Mouse (Mus musculus) midbrain, embryonic 13.5 days (tissue): ENCODE measurements around the gene Nhs. TPM values are rescaled to one million over a fixed set of nuclear protein-coding genes. Genes with fewer than 3 reads are reported as not detected.
"Not testable (repeated sequence)": the region's sequence is repeated elsewhere in the genome, so short reads cannot be mapped to it uniquely, and the experiment has no call there.

Experiments
- ATAC-seq: fragments of 200-750 bp; cut with Nextera tagmentation; 2 replicates; pipeline ENCODE4 v1.8.0; 2017; ENCODE audit warnings: mild to moderate bottlenecking, moderate TSS enrichment, moderate library complexity
- H3K27ac ChIP-seq: fragments of 300-500 bp; sonication (generic); 2 replicates; pipeline ENCODE4 v1.5.1; 2015; ENCODE audit warnings: inconsistent platforms, mild to moderate bottlenecking, moderate library complexity
- H3K27me3 ChIP-seq: fragments of 300-500 bp; sonication (generic); 2 replicates; pipeline ENCODE4 v1.6.1; 2015; ENCODE audit warnings: mild to moderate bottlenecking, inconsistent platforms
- H3K36me3 ChIP-seq: fragments of 300-500 bp; sonication (generic); 2 replicates; pipeline ENCODE4 v1.6.1; 2015; ENCODE audit warnings: mild to moderate bottlenecking, inconsistent platforms
- H3K4me1 ChIP-seq: fragments of 300-500 bp; sonication (generic); replicated peaks from 2 replicates; pipeline ENCODE4 v1.6.1; 2015; ENCODE audit warnings: inconsistent platforms
- H3K4me2 ChIP-seq: fragments of 300-500 bp; sonication (generic); replicated peaks from 2 replicates; pipeline ENCODE4 v1.6.1; 2015; ENCODE audit warnings: moderate library complexity, mild to moderate bottlenecking, inconsistent platforms
- H3K4me3 ChIP-seq: fragments of 300-500 bp; sonication (generic); replicated peaks from 2 replicates; pipeline ENCODE4 v1.5.1; 2015; ENCODE audit warnings: mild to moderate bottlenecking, inconsistent platforms
- H3K9ac ChIP-seq: fragments of 300-500 bp; sonication (generic); replicated peaks from 2 replicates; pipeline ENCODE4 v1.6.1; 2015; ENCODE audit warnings: mild to moderate bottlenecking, inconsistent platforms
- H3K9me3 ChIP-seq: fragments of 300-500 bp; sonication (generic); 2 replicates; pipeline ENCODE4 v1.6.1; 2016; ENCODE audit warnings: mild to moderate bottlenecking, inconsistent platforms
- WGBS: fragments of 180-500 bp; shearing (Covaris S2); methylation state at CpG from one replicate; pipeline ENCODE4 v1.1.7; 2015; 5-methylcytosine and 5-hydroxymethylcytosine counted together
- polyA plus RNA-seq: library from polyadenylated mRNA; unstranded; fragments of >200 nt; fragmentation: Nextera tagmentation; extraction: Ambion mirVana; gene quantifications from 2 replicates; pipeline ENCODE4 v1.2.1, GENCODE M21; 2015

The Nhs gene
- polyA plus RNA-seq, 1 experiment from 2014 or later, result 3.1 TPM

- H3K4me3 ChIP-seq, result no peak overlapping the region
- H3K9ac ChIP-seq, result no peak overlapping the region
- H3K4me1 ChIP-seq, result no peaks in the 10 kb centered on the region
- peaks cover 46% of the 10 kb centered on the region for H3K27me3 ChIP-seq
- no peak overlapping the region for H3K4me2 ChIP-seq
- H3K36me3 ChIP-seq, result no peaks in the 10 kb centered on the region
- no peak for ATAC-seq
- no peaks in the 10 kb centered on the region for H3K9me3 ChIP-seq
- H3K27ac ChIP-seq, result no peak overlapping the region
- WGBS, result 87% methylated on average over 2 of the region's 2 CpGs
These were observed 303.9 kb downstream of the Nhs start for GRCm38 (mm10) chrX:161855630-161856029.

- Histone ChIP-seq H3K27ac (no peak overlapping the region), H3K9me3 (no peaks in the 10 kb centered on the region), H3K4me3 (no peak overlapping the region), H3K4me2 (no peak overlapping the region), H3K27me3 (peaks cover 48% of the 10 kb centered on the region), H3K36me3 (no peaks in the 10 kb centered on the region), H3K4me1 (no peaks in the 10 kb centered on the region), H3K9ac (no peak overlapping the region)
- no peak for ATAC-seq
- 78% methylated on average over 4 of the region's 4 CpGs for whole genome bisulfite sequencing
These were observed 305.8 kb downstream of the Nhs start for GRCm38 (mm10) chrX:161853626-161854312.

- ATAC-seq, H3K4me1 ChIP-seq, H3K9me3 ChIP-seq, H3K4me2 ChIP-seq, H3K27ac ChIP-seq, H3K36me3 ChIP-seq, H3K4me3 ChIP-seq, H3K9ac ChIP-seq: not testable (repeated sequence)
- peaks cover 16% of the 10 kb centered on the region; the same call in 1 of the 2 replicates for H3K27me3 ChIP-seq
- 22% methylated on average over 2 of the region's 2 CpGs for WGBS
These were observed 333.3 kb downstream of the Nhs start for GRCm38 (mm10) chrX:161826186-161826585.

- H3K36me3 ChIP-seq, result no peaks in the 10 kb centered on the region
- H3K9me3 ChIP-seq, result no peaks in the 10 kb centered on the region
- H3K9ac ChIP-seq, result no peak overlapping the region
- H3K4me1 ChIP-seq, result no peaks in the 10 kb centered on the region
- no peak overlapping the region for H3K27ac ChIP-seq
- H3K4me2 ChIP-seq, result no peak overlapping the region
- H3K27me3 ChIP-seq, result peaks cover 52% of the 10 kb centered on the region
- no peak for ATAC-seq
- WGBS, result 30% methylated on average over 6 of the region's 6 CpGs
- no peak overlapping the region for H3K4me3 ChIP-seq
These were observed 369.3 kb downstream of the Nhs start for GRCm38 (mm10) chrX:161790182-161790581.
